Mouse (Mus musculus) megakaryocyte progenitor cell, adult 5-6 weeks (primary cell): ENCODE measurements around the gene Kl. TPM values are rescaled to one million over a fixed set of nuclear protein-coding genes. Genes with fewer than 3 reads are reported as not detected.

ENCODE experiments used
- ATAC-seq: replicated peaks from 2 replicates; pipeline ENCODE4 v1.8.0; 2016; ENCODE audit warnings: mild to moderate bottlenecking, moderate TSS enrichment, inconsistent platforms; ENCODE audit not compliant: poor library complexity
- total RNA-seq, 2 experiments: library from RNA; stranded (forward) in 1 of 2; stranded (reverse) in 1 of 2; fragments of 157-497, 149-512 nt in 1 of 2; fragments of 200-1000 nt in 1 of 2; gene quantifications; 2 replicates each; pipeline versions ENCODE4 v1.2.3 to v1.2.4; 2015 to 2017

The Kl gene
- total RNA-seq (2015) (not detected in 2 replicates), total RNA-seq (2017) (not detected in 2 replicates)

- no peak for ATAC-seq
These were observed at the start of gene Kl for GRCm38 (mm10) chr5:150952328-150952668. Gene Kl, plus strand, starts transcription at chr5:150952607.

- ATAC-seq = no peak
These were observed 46.1 kb upstream of the Kl start for GRCm38 (mm10) chr5:150906053-150907040.

GRCm38 (mm10) chr5:150912156-150912555, 40.3 kb upstream of the Kl start:
- ATAC-seq = no peak

- no peak for ATAC-seq
These were observed 39.8 kb upstream of the Kl start for GRCm38 (mm10) chr5:150912656-150913055.

GRCm38 (mm10) chr5:150915080-150916055, 37.0 kb upstream of the Kl start:
- no peak for ATAC-seq

- ATAC-seq = no peak
These were observed 35.1 kb upstream of the Kl start for GRCm38 (mm10) chr5:150917131-150917858.

GRCm38 (mm10) chr5:150918599-150918998, 33.8 kb upstream of the Kl start:
- no peak for ATAC-seq

GRCm38 (mm10) chr5:150919269-150919668, 33.1 kb upstream of the Kl start:
- ATAC-seq = no peak

- ATAC-seq = no peak
These were observed 32.4 kb upstream of the Kl start for GRCm38 (mm10) chr5:150919961-150920360.

- no peak for ATAC-seq
These were observed 23.0 kb upstream of the Kl start for GRCm38 (mm10) chr5:150929406-150929805.

GRCm38 (mm10) chr5:150932596-150932995, 19.8 kb upstream of the Kl start:
- ATAC-seq = no peak

- ATAC-seq = no peak
These were observed 16.2 kb upstream of the Kl start for GRCm38 (mm10) chr5:150936213-150936612.

GRCm38 (mm10) chr5:150936807-150937206, 15.6 kb upstream of the Kl start:
- no peak for ATAC-seq

- ATAC-seq = no peak
These were observed 14.9 kb upstream of the Kl start for GRCm38 (mm10) chr5:150937501-150937900.

- no peak for ATAC-seq
These were observed 6.8 kb upstream of the Kl start for GRCm38 (mm10) chr5:150945576-150945975.

- ATAC-seq = no peak
These were observed 3.3 kb upstream of the Kl start for GRCm38 (mm10) chr5:150949131-150949530.

- ATAC-seq = no peak
These were observed 1.1 kb upstream of the Kl start for GRCm38 (mm10) chr5:150951325-150951724.

- ATAC-seq = peak; percentile 71
These were observed 488 bp downstream of the Kl start for GRCm38 (mm10) chr5:150952669-150953521.

GRCm38 (mm10) chr5:150954791-150955190, 2.4 kb downstream of the Kl start:
- ATAC-seq = no peak

- ATAC-seq = no peak
These were observed 7.5 kb downstream of the Kl start for GRCm38 (mm10) chr5:150959861-150960260.
